Mouse (Mus musculus) kidney, postnatal 25 days (tissue): ENCODE data around the gene Rfxank.

Source experiments
- DNase-seq, 2 experiments: peaks; one replicate each; pipeline ENCODE4 v3.0.0; 2021; ENCODE audit warnings: mixed read lengths in 2 of 2

The Rfxank gene

GRCm38 (mm10) chr8:70147678-70148607 lies 9.0 kb upstream of the Rfxank start:
- no peak for DNase-seq

- DNase-seq, result no peak
Measured at GRCm38 (mm10) chr8:70139981-70140380, 1.0 kb upstream of the Rfxank start.

- DNase-seq, result no peak
Measured at GRCm38 (mm10) chr8:70137890-70138289, 1.1 kb downstream of the Rfxank start.

GRCm38 (mm10) chr8:70136591-70136990 lies 2.4 kb downstream of the Rfxank start:
- no peak for DNase-seq

- DNase-seq, result no peak
Measured at GRCm38 (mm10) chr8:70134931-70135330, 4.0 kb downstream of the Rfxank start.

- DNase-seq, result no peak
Measured at GRCm38 (mm10) chr8:70134086-70134485, 4.9 kb downstream of the Rfxank start.

GRCm38 (mm10) chr8:70131166-70131883 lies 7.6 kb downstream of the Rfxank start, which contains the start of gene Nr2c2ap:
Gene Nr2c2ap, plus strand, starts transcription at chr8:70131333.
- peak; percentile 91 for DNase-seq

- no peak for DNase-seq
Measured at GRCm38 (mm10) chr8:70130066-70130465, 8.9 kb downstream of the Rfxank start.

- peak; percentile 19 to 59 for DNase-seq
Measured at GRCm38 (mm10) chr8:70129309-70129952, 9.5 kb downstream of the Rfxank start.

- peak; percentile 52 to 60 for DNase-seq
Measured at GRCm38 (mm10) chr8:70128435-70128834, 10.5 kb downstream of the Rfxank start.

- no peak for DNase-seq
Measured at GRCm38 (mm10) chr8:70124992-70125391, 14.0 kb downstream of the Rfxank start.

- DNase-seq, result no peak
Measured at GRCm38 (mm10) chr8:70122863-70123262, 16.1 kb downstream of the Rfxank start.

GRCm38 (mm10) chr8:70120667-70121066 lies 18.3 kb downstream of the Rfxank start, which contains the start of gene Ncan:
Gene Ncan, minus strand, starts transcription at chr8:70120873.
- DNase-seq, result peak; percentile 74 to 82

- DNase-seq, result no peak
Measured at GRCm38 (mm10) chr8:70118726-70119700, 19.9 kb downstream of the Rfxank start.

GRCm38 (mm10) chr8:70117611-70118010 lies 21.3 kb downstream of the Rfxank start:
- peak in 1 of 2 experiments; percentile 40 for DNase-seq

GRCm38 (mm10) chr8:70114892-70115291 lies 24.1 kb downstream of the Rfxank start:
- DNase-seq, result no peak

- no peak for DNase-seq
Measured at GRCm38 (mm10) chr8:70114488-70114887, 24.5 kb downstream of the Rfxank start.

GRCm38 (mm10) chr8:70112401-70113016 lies 26.4 kb downstream of the Rfxank start:
- no peak for DNase-seq

- DNase-seq, result no peak
Measured at GRCm38 (mm10) chr8:70111192-70111795, 27.7 kb downstream of the Rfxank start.

- no peak for DNase-seq
Measured at GRCm38 (mm10) chr8:70110451-70110850, 28.5 kb downstream of the Rfxank start.

GRCm38 (mm10) chr8:70104922-70105321 lies 34.0 kb downstream of the Rfxank start:
- no peak for DNase-seq
